Mouse (Mus musculus): ENCODE data around the gene Cant1. TPM values are rescaled to one million over a fixed set of nuclear protein-coding genes. Genes with fewer than 3 reads are reported as not detected.

The Cant1 gene
- total and polyA plus RNA-seq, 3 experiments, result 26.0 to 145 (median 34.4) TPM

DNA sequence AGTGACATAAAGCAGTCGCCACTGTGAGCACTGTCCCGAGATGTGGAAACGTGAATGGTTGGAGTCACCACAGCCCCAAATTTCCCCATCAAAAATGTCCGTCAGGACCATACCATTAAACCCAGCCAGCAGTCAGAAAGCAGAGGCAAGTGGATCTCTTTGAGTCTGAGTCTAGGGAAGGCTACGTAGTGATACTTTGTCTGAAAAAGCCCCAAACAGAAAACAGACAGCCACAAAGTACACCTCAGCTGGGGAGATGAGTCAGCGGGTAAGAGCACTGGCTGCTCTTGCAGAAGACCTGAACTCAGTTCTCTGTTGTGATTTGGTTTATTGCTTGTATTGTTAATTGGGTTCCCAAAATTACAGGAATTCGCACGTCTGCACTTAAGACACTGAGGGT is 52.3 kb downstream of the Cant1 start:
- Histone ChIP-seq H3K36me3 (ENCODE audit: control insufficient read depth in 1 of 2, insufficient read depth in 2 of 2, low read length in 2 of 2) (no peaks in the 10 kb centered on the region), H3K9ac (ENCODE audit: control insufficient read depth, low read depth, low read length, poor library complexity, severe bottlenecking) (no peak overlapping the region), H3K9me3 (replicated peaks; ENCODE audit: insufficient read depth, low read length) (no peaks in the 10 kb centered on the region), H3K4me3 (ENCODE audit: control insufficient read depth in 1 of 2, insufficient read depth in 1 of 2, low read depth in 2 of 2, low read length in 2 of 2) (no peak overlapping the region), H3K4me1 (ENCODE audit: control insufficient read depth in 1 of 2, insufficient read depth in 2 of 2, low read length in 2 of 2) (no peaks in the 10 kb centered on the region), H3K79me2 (ENCODE audit: control insufficient read depth, insufficient read depth, low read length, poor library complexity) (no peaks in the 10 kb centered on the region), H3K27ac (ENCODE audit: control insufficient read depth, low read depth, low read length) (no peak overlapping the region), H3K27me3 (ENCODE audit: control insufficient read depth in 1 of 2, insufficient read depth in 2 of 2, low read length in 2 of 2) (peaks cover 0 to 6% of the 10 kb centered on the region in 2 experiments; a peak in 2 of 4 replicates)
- TF ChIP-seq KAT2A (conservative IDR thresholded peaks at IDR 0.05; ENCODE audit: low read depth, low read length), result no peak
- no peak for TF ChIP-seq GABPA (IDR thresholded peaks at IDR 0.05; ENCODE audit: low read depth, low read length)
- TF ChIP-seq MAZ (IDR thresholded peaks at IDR 0.05; ENCODE audit: low read depth, low read length), result no peak
- TF ChIP-seq CTCF (IDR thresholded peaks at IDR 0.05 in 2 of 3, conservative IDR thresholded peaks at IDR 0.05 in 1 of 3; ENCODE audit: control insufficient read depth in 1 of 3, insufficient read depth in 1 of 3, low read depth in 2 of 3, low read length in 3 of 3, poor library complexity in 1 of 3, severe bottlenecking in 1 of 3), result no peak
- TF ChIP-seq MAFK (IDR thresholded peaks at IDR 0.05; ENCODE audit: borderline replicate concordance, low read depth, low read length), result no peak
- DNase-seq (ENCODE audit: low read depth, low spot score), result no peak

GRCm38 (mm10) chr11:118366108-118366507 is 52.8 kb downstream of the Cant1 start:
- Histone ChIP-seq H3K4me1 (ENCODE audit: control insufficient read depth in 1 of 2, insufficient read depth in 2 of 2, low read length in 2 of 2) (no peaks in the 10 kb centered on the region), H3K4me3 (ENCODE audit: control insufficient read depth in 1 of 2, insufficient read depth in 1 of 2, low read depth in 2 of 2, low read length in 2 of 2) (no peak overlapping the region), H3K79me2 (ENCODE audit: control insufficient read depth, insufficient read depth, low read length, poor library complexity) (no peaks in the 10 kb centered on the region), H3K27me3 (ENCODE audit: control insufficient read depth in 1 of 2, insufficient read depth in 2 of 2, low read length in 2 of 2) (peaks cover 0 to 5% of the 10 kb centered on the region in 2 experiments; a peak in 1 of 4 replicates), H3K9ac (ENCODE audit: control insufficient read depth, low read depth, low read length, poor library complexity, severe bottlenecking) (no peak overlapping the region), H3K9me3 (replicated peaks; ENCODE audit: insufficient read depth, low read length) (no peaks in the 10 kb centered on the region), H3K27ac (ENCODE audit: control insufficient read depth, low read depth, low read length) (no peak overlapping the region), H3K36me3 (ENCODE audit: control insufficient read depth in 1 of 2, insufficient read depth in 2 of 2, low read length in 2 of 2) (no peaks in the 10 kb centered on the region)
- DNase-seq (ENCODE audit: low read depth, low spot score), result no peak
- TF ChIP-seq NRF1 (IDR thresholded peaks at IDR 0.05; ENCODE audit: insufficient read depth, low read depth, low read length, poor library complexity, severe bottlenecking) (no peak), POLR2AphosphoS5 (IDR thresholded peaks at IDR 0.05; ENCODE audit: borderline replicate concordance, low read depth, low read length) (no peak), POLR2AphosphoS2 (IDR thresholded peaks at IDR 0.05; ENCODE audit: low read length) (no peak), MEF2A (IDR thresholded peaks at IDR 0.05; ENCODE audit: extremely low read depth, insufficient replicate concordance, low read depth, low read length, poor library complexity, severe bottlenecking) (no peak), USF2 (IDR thresholded peaks at IDR 0.05; ENCODE audit: borderline replicate concordance in 1 of 2, insufficient read depth in 1 of 2, low read depth in 1 of 2, low read length in 2 of 2) (no peak), KAT2A (conservative IDR thresholded peaks at IDR 0.05; ENCODE audit: low read depth, low read length) (no peak), POLR2A (IDR thresholded peaks at IDR 0.05; ENCODE audit: control insufficient read depth in 1 of 2, insufficient read depth in 1 of 2, low read depth in 1 of 2, low read length in 2 of 2, poor library complexity in 1 of 2) (no peak), NELFE (IDR thresholded peaks at IDR 0.05; ENCODE audit: low read depth, low read length) (no peak)

DNA sequence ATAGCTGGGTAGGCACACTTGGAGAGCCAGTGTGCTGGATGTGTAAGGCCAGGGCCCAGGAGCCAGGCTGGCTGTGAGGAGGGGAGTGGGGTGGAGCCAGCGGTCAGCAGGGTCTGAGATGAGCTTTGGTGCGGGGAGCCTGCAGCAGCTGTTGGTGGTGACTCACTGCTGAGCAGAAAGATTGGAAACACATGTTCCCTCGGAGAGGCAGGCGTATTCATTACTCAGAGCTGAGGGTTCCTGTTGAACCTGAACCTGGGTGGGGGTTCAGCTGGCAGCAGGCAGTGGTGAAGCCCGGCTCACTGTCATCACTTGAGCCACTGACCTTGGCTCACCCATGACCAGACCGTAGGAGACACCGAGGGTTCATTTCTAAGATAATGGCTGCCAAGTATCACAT is 53.7 kb downstream of the Cant1 start:
- no peaks in the 10 kb centered on the region for H3K36me3 ChIP-seq (ENCODE audit: control insufficient read depth in 1 of 2, insufficient read depth in 2 of 2, low read length in 2 of 2)
- no peak overlapping the region for H3K9ac ChIP-seq (ENCODE audit: control insufficient read depth, low read depth, low read length, poor library complexity, severe bottlenecking)
- TF ChIP-seq RCOR1 (IDR thresholded peaks at IDR 0.05; ENCODE audit: low read depth, low read length), result no peak
- TF ChIP-seq TBP (IDR thresholded peaks at IDR 0.05; ENCODE audit: low read depth, low read length), result no peak
- no peak for TF ChIP-seq POLR2AphosphoS2 (IDR thresholded peaks at IDR 0.05; ENCODE audit: low read length)
- TF ChIP-seq GATA1 (IDR thresholded peaks at IDR 0.05; ENCODE audit: low read depth, low read length), result no peak
- no peak overlapping the region for H3K27ac ChIP-seq (ENCODE audit: control insufficient read depth, low read depth, low read length)
- no peaks in the 10 kb centered on the region for H3K79me2 ChIP-seq (ENCODE audit: control insufficient read depth, insufficient read depth, low read length, poor library complexity)
- H3K4me3 ChIP-seq (ENCODE audit: control insufficient read depth in 1 of 2, insufficient read depth in 1 of 2, low read depth in 2 of 2, low read length in 2 of 2), result no peak overlapping the region
- no peaks in the 10 kb centered on the region for H3K9me3 ChIP-seq (replicated peaks; ENCODE audit: insufficient read depth, low read length)
- peaks cover 0 to 5% of the 10 kb centered on the region in 2 experiments; a peak in 1 of 4 replicates for H3K27me3 ChIP-seq (ENCODE audit: control insufficient read depth in 1 of 2, insufficient read depth in 2 of 2, low read length in 2 of 2)
- no peaks in the 10 kb centered on the region for H3K4me1 ChIP-seq (ENCODE audit: control insufficient read depth in 1 of 2, insufficient read depth in 2 of 2, low read length in 2 of 2)
- DNase-seq (ENCODE audit: low read depth, low spot score), result no peak

Measured in MEL (cell line).